Mouse (Mus musculus): Measurements from ENCODE around the gene Rftn1. TPM values are rescaled to one million over a fixed set of nuclear protein-coding genes. Genes with fewer than 3 reads are reported as not detected.
A peak's percentile ranks its signal among the peaks of the same experiment; 100 is the strongest.

Gene Rftn1
- total and polyA plus RNA-seq, 2 experiments: 2.6 to 3.1 TPM

DNA sequence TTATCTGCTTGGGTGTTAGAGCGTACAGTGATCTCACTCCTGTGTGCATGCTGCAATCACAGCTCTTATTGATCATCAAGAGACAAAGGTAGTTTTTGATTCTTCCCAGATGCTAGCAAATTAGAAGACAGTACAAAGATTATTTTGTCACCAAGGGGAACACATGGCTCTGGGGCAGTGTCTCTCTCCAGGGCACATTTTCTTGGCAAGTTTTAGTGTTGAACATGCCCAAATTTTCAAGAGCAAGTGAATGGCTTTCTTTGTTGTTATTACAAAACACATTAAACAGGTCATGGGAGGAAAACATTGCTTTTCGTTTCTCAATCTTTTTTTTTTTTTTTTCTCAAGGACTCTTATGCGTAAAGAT, 213.1 kb downstream of the Rftn1 start:
- H3K36me3 ChIP-seq (ENCODE audit: control insufficient read depth, insufficient read depth, low read length): no peaks in the 10 kb centered on the region
- H3K4me3 ChIP-seq (ENCODE audit: insufficient read depth, low read depth, low read length): no peak overlapping the region
- no peak overlapping the region for H3K9ac ChIP-seq (ENCODE audit: low read depth, low read length)
- no peak overlapping the region for H3K27ac ChIP-seq (replicated peaks; ENCODE audit: insufficient read depth, low read depth, low read length)
- 57% methylated on average over 3 of the region's 3 CpGs for WGBS
- no peak for TF ChIP-seq POLR2A (IDR thresholded peaks at IDR 0.05; ENCODE audit: extremely low read depth, insufficient read depth, low read length)
- no peak for TF ChIP-seq CTCF (IDR thresholded peaks at IDR 0.05; ENCODE audit: low read depth, low read length)
- peak; percentile 3 for DNase-seq (ENCODE audit: extremely low read depth, low read depth, low spot score)
- no peaks in the 10 kb centered on the region for H3K79me2 ChIP-seq (ENCODE audit: control insufficient read depth, insufficient read depth, low read length)
- H3K27me3 ChIP-seq (ENCODE audit: control insufficient read depth, insufficient read depth, low read length): no peaks in the 10 kb centered on the region
- no peaks in the 10 kb centered on the region for H3K4me1 ChIP-seq (ENCODE audit: control insufficient read depth, insufficient read depth, low read length)

DNA sequence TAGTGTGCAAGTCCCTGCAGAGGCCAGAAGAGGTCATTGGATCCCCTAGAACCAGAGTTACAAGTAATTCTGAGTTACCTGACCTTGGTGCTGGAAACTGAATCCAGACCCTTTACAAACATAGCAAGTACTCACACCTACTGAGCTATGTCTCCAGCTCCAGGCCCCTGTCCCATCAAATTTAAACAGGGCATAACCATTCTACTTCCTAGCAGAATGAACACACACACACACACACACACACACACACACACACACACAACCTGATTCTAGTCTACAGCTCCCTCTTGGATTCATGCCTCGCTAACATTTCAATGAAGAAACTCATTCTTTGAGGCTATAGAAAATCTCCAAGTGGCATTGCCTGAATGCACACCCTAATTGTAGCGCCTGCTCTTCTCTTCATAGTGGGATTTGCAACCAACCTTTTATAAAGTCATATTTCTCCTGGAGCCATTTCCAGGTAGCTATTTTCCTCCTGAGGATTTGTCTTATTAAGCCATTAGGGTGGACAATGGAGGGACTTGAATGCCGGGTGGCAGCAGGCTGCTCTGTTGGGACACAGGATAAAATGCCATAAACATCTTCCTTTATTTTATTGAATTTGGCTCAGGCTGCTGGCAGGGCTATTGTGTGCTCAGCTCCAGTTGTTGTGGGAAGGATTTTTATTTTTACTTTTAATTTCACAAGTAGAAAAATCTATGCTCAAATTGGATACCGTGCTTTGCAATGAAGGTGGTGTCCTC, 213.6 kb downstream of the Rftn1 start:
- Histone ChIP-seq H3K4me3 (ENCODE audit: insufficient read depth, low read depth, low read length) (no peak overlapping the region), H3K27ac (replicated peaks; ENCODE audit: insufficient read depth, low read depth, low read length) (no peak overlapping the region), H3K4me1 (ENCODE audit: control insufficient read depth, insufficient read depth, low read length) (no peaks in the 10 kb centered on the region), H3K36me3 (ENCODE audit: control insufficient read depth, insufficient read depth, low read length) (no peaks in the 10 kb centered on the region), H3K27me3 (ENCODE audit: control insufficient read depth, insufficient read depth, low read length) (no peaks in the 10 kb centered on the region), H3K79me2 (ENCODE audit: control insufficient read depth, insufficient read depth, low read length) (no peaks in the 10 kb centered on the region), H3K9ac (ENCODE audit: low read depth, low read length) (no peak overlapping the region)
- WGBS: 76% methylated on average over 4 of the region's 4 CpGs
- DNase-seq (ENCODE audit: extremely low read depth, low read depth, low spot score): no peak
- no peak for TF ChIP-seq POLR2A (IDR thresholded peaks at IDR 0.05; ENCODE audit: extremely low read depth, insufficient read depth, low read length)
- TF ChIP-seq CTCF (IDR thresholded peaks at IDR 0.05; ENCODE audit: low read depth, low read length): no peak

DNA sequence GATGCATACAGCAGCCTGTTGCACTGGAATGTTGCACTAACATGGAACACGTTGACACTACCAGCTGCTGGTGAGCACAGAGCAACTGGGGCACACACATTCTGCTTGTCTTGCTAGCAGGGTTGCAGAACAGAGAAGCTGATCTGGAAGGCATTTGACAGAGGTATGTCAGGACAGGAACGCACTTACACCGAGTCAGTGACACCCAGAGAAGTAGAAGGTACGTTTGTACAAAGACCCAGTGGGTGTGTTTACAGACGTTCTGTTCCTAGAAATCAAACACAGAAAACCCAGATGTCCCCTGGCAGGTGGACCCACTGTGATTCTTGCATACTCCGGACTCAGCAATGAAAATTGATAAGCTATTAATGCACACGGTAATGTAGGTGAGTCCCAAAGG, 215.0 kb downstream of the Rftn1 start:
- WGBS: 53% methylated on average over 7 of the region's 7 CpGs
- no peak for TF ChIP-seq POLR2A (IDR thresholded peaks at IDR 0.05; ENCODE audit: extremely low read depth, insufficient read depth, low read length)
- DNase-seq (ENCODE audit: extremely low read depth, low read depth, low spot score): no peak

GRCm38 (mm10) chr17:49974996-49975395, 215.5 kb downstream of the Rftn1 start:
- TF ChIP-seq POLR2A (IDR thresholded peaks at IDR 0.05; ENCODE audit: extremely low read depth, insufficient read depth, low read length) (no peak), CTCF (IDR thresholded peaks at IDR 0.05; ENCODE audit: low read depth, low read length) (no peak)
- WGBS: 81% methylated on average over 6 of the region's 6 CpGs
- DNase-seq (ENCODE audit: extremely low read depth, low read depth, low spot score): no peak
- no peak overlapping the region for H3K4me3 ChIP-seq (ENCODE audit: insufficient read depth, low read depth, low read length)
- no peak overlapping the region for H3K9ac ChIP-seq (ENCODE audit: low read depth, low read length)
- H3K27ac ChIP-seq (replicated peaks; ENCODE audit: insufficient read depth, low read depth, low read length): no peak overlapping the region
- no peaks in the 10 kb centered on the region for H3K36me3 ChIP-seq (ENCODE audit: control insufficient read depth, insufficient read depth, low read length)
- H3K27me3 ChIP-seq (ENCODE audit: control insufficient read depth, insufficient read depth, low read length): no peaks in the 10 kb centered on the region
- H3K4me1 ChIP-seq (ENCODE audit: control insufficient read depth, insufficient read depth, low read length): no peaks in the 10 kb centered on the region
- H3K79me2 ChIP-seq (ENCODE audit: control insufficient read depth, insufficient read depth, low read length): no peaks in the 10 kb centered on the region

More for the DNA sequence above, 215.0 kb downstream of the Rftn1 start:
- Histone ChIP-seq H3K9ac (ENCODE audit: low read depth, low read length) (no peak overlapping the region), H3K27ac (replicated peaks; ENCODE audit: insufficient read depth, low read depth, low read length) (no peak overlapping the region), H3K27me3 (ENCODE audit: control insufficient read depth, insufficient read depth, low read length) (no peaks in the 10 kb centered on the region), H3K4me1 (ENCODE audit: control insufficient read depth, insufficient read depth, low read length) (no peaks in the 10 kb centered on the region), H3K36me3 (ENCODE audit: control insufficient read depth, insufficient read depth, low read length) (no peaks in the 10 kb centered on the region), H3K79me2 (ENCODE audit: control insufficient read depth, insufficient read depth, low read length) (no peaks in the 10 kb centered on the region), H3K4me3 (ENCODE audit: insufficient read depth, low read depth, low read length) (no peak overlapping the region)

- WGBS: 78% methylated on average over 1 of the region's 1 CpGs
- TF ChIP-seq CTCF (IDR thresholded peaks at IDR 0.05; ENCODE audit: low read depth, low read length) (no peak), POLR2A (IDR thresholded peaks at IDR 0.05; ENCODE audit: extremely low read depth, insufficient read depth, low read length) (no peak)
- H3K4me1 ChIP-seq (ENCODE audit: control insufficient read depth, insufficient read depth, low read length): no peaks in the 10 kb centered on the region
- H3K27me3 ChIP-seq (ENCODE audit: control insufficient read depth, insufficient read depth, low read length): no peaks in the 10 kb centered on the region
- H3K4me3 ChIP-seq (ENCODE audit: insufficient read depth, low read depth, low read length): no peak overlapping the region
- no peak overlapping the region for H3K27ac ChIP-seq (replicated peaks; ENCODE audit: insufficient read depth, low read depth, low read length)
- no peaks in the 10 kb centered on the region for H3K79me2 ChIP-seq (ENCODE audit: control insufficient read depth, insufficient read depth, low read length)
- H3K9ac ChIP-seq (ENCODE audit: low read depth, low read length): no peak overlapping the region
- H3K36me3 ChIP-seq (ENCODE audit: control insufficient read depth, insufficient read depth, low read length): no peaks in the 10 kb centered on the region
- DNase-seq (ENCODE audit: extremely low read depth, low read depth, low spot score): no peak
Observed at GRCm38 (mm10) chr17:49972164-49972563, 218.3 kb downstream of the Rftn1 start.

GRCm38 (mm10) chr17:49971057-49971456, 219.4 kb downstream of the Rftn1 start:
- DNase-seq (ENCODE audit: extremely low read depth, low read depth, low spot score): no peak
- H3K79me2 ChIP-seq (ENCODE audit: control insufficient read depth, insufficient read depth, low read length): no peaks in the 10 kb centered on the region
- H3K27ac ChIP-seq (replicated peaks; ENCODE audit: insufficient read depth, low read depth, low read length): no peak overlapping the region
- no peak overlapping the region for H3K4me3 ChIP-seq (ENCODE audit: insufficient read depth, low read depth, low read length)
- H3K36me3 ChIP-seq (ENCODE audit: control insufficient read depth, insufficient read depth, low read length): no peaks in the 10 kb centered on the region
- H3K27me3 ChIP-seq (ENCODE audit: control insufficient read depth, insufficient read depth, low read length): no peaks in the 10 kb centered on the region
- no peaks in the 10 kb centered on the region for H3K4me1 ChIP-seq (ENCODE audit: control insufficient read depth, insufficient read depth, low read length)
- no peak overlapping the region for H3K9ac ChIP-seq (ENCODE audit: low read depth, low read length)
- no peak for TF ChIP-seq POLR2A (IDR thresholded peaks at IDR 0.05; ENCODE audit: extremely low read depth, insufficient read depth, low read length)
- no peak for TF ChIP-seq CTCF (IDR thresholded peaks at IDR 0.05; ENCODE audit: low read depth, low read length)
